Mouse (Mus musculus) liver, adult 2 months (tissue): ENCODE measurements around the gene Vangl1.

Experiments
- CTCF ChIP-seq: fragments of 200-500 bp; IDR thresholded peaks from 2 replicates; pipeline ENCODE4 v1.5.1; 2011; ENCODE audit warnings: low read depth, low read length, control low read depth
- POLR2A ChIP-seq: fragments of 200-500 bp; IDR thresholded peaks from 2 replicates; pipeline ENCODE4 v1.6.1; 2011; ENCODE audit warnings: low read length, control low read depth; ENCODE audit not compliant: insufficient read depth; ENCODE audit errors: extremely low read depth

GRCm38 (mm10) chr3:102167555-102168210 lies 36.8 kb downstream of the Vangl1 start:
- TF ChIP-seq CTCF (no peak), POLR2A (no peak)
